Mouse (Mus musculus) lung, postnatal 4 days (tissue): ENCODE results near the gene Arhgef12.
A peak's percentile ranks its signal among the peaks of the same experiment; 100 is the strongest.

Experiments used
- DNase-seq, 2 experiments: peaks; one replicate each; pipeline ENCODE4 v3.0.0; 2021

Arhgef12 gene

DNA sequence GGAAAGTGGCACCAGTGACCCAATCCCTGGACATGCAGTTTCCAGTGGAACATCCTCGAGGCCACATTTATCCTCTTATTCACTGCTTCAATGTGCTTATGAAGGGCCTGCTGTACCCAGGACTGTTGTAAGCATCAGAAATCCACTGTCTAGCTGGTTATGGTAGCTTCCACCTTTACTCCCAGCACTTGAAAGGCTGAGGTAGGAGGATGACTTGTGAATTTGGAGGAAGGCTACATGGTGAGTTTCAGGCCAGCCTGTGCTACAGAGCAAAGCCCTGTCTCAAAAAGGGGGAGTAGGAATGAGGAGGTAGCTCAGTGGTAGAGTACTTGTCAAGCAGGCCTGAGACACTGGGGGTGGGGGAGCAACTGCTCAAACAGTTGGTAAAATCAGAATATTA lies 1.0 kb upstream of the Arhgef12 start:
- no peak for DNase-seq

GRCm38 (mm10) chr9:43107555-43107954 lies 516 bp upstream of the Arhgef12 start:
- no peak for DNase-seq

GRCm38 (mm10) chr9:43106426-43107186 lies 433 bp downstream of the Arhgef12 start:
- peak; percentile 48 to 66 for DNase-seq

GRCm38 (mm10) chr9:43105664-43106361 lies 1.2 kb downstream of the Arhgef12 start:
- peak; percentile 94 to 97 for DNase-seq

GRCm38 (mm10) chr9:43104873-43105663 lies 2.0 kb downstream of the Arhgef12 start:
- peak in 1 of 2 experiments; percentile 45 for DNase-seq

DNA sequence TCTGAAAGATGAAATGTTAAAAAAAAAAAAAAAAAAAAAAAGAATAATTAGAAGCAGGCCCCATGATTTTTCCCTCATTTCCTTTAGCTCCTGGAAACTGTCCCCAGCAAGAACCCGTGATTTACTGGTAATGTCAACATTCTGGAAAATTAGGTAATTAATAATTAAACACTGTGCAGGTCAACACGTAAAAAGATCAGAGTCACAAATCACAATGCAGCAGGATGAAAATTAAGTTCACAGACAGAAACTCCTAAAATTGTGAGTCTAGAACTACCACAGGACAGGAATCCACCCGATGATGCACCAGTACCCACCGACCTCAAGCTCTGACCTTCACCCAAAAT lies 2.5 kb downstream of the Arhgef12 start:
- DNase-seq, result no peak

- no peak for DNase-seq
Observed at GRCm38 (mm10) chr9:43103675-43104299, 3.3 kb downstream of the Arhgef12 start.

- DNase-seq, result no peak
Observed at GRCm38 (mm10) chr9:43102931-43103330, 4.1 kb downstream of the Arhgef12 start.

- no peak for DNase-seq
Observed at GRCm38 (mm10) chr9:43101936-43102595, 5.0 kb downstream of the Arhgef12 start.

GRCm38 (mm10) chr9:43098922-43099321 lies 8.1 kb downstream of the Arhgef12 start:
- DNase-seq, result no peak

- DNase-seq, result no peak
Observed at GRCm38 (mm10) chr9:43097801-43098557, 9.1 kb downstream of the Arhgef12 start.

DNA sequence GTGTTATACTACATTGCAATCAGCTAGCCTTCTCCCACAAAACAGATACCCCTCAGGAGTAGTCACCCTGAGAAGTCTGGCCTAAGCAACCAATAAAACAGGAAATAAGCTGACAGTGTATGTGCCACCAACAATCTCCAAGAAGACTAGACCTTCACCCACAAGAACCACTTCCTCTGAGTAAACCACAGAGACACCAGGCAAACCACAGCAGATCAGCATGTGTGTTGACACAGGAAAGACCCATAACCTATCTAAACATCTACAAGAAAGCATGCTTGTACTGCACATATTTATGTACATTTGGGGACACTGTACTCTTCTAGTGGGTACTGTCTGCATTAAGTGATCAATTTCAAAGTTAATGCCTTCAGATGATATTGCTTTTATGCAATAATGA lies 10.7 kb downstream of the Arhgef12 start:
- no peak for DNase-seq

- no peak for DNase-seq
Observed at GRCm38 (mm10) chr9:43094828-43095227, 12.2 kb downstream of the Arhgef12 start.

DNA sequence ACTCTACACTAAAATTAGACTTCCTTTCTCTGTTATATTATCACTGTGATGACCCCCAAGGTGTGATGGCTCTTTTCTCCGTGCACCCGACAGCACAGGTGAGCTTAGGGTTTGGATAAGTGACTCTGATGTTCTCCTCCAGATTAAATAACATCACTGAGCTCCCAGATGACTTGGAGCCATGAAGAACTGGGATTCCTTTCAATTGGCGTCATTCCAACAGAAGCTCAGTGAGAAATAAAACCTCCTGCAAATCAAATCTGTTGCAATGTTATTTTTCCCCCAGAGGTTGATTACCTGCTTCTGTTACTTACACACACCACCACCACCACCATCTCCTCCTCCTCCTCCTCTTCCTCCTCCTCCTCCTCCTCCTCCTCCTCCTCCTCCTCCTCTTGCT lies 13.2 kb downstream of the Arhgef12 start:
- DNase-seq, result no peak

DNA sequence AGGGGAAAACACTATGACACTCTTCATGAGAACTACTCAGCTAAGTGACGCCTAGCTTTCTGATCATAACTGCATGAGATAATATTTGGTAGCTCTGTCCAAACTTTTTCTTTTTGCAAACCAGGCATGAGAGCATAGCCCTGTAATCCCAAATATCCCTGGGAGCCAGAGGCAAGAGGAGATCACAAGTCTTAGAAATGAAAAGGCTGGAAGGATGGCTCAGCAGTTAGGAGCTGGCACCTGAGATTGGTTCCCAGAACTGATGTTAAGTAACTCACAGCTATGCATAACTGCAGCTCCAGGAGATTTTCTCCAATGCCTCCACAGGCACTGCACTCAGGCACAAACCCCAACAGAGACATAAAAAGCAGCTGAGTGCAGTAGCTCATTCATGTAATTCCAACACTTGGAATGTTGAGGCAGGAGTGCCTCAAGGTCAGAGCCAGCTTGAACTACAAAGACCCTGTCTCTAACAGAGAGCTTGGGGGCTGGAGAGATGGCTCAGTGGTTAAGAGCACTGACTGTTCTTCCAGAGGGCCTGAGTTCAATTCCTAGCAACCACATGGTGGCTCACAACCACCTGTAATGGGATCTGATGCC lies 21.3 kb downstream of the Arhgef12 start:
- DNase-seq, result no peak

DNA sequence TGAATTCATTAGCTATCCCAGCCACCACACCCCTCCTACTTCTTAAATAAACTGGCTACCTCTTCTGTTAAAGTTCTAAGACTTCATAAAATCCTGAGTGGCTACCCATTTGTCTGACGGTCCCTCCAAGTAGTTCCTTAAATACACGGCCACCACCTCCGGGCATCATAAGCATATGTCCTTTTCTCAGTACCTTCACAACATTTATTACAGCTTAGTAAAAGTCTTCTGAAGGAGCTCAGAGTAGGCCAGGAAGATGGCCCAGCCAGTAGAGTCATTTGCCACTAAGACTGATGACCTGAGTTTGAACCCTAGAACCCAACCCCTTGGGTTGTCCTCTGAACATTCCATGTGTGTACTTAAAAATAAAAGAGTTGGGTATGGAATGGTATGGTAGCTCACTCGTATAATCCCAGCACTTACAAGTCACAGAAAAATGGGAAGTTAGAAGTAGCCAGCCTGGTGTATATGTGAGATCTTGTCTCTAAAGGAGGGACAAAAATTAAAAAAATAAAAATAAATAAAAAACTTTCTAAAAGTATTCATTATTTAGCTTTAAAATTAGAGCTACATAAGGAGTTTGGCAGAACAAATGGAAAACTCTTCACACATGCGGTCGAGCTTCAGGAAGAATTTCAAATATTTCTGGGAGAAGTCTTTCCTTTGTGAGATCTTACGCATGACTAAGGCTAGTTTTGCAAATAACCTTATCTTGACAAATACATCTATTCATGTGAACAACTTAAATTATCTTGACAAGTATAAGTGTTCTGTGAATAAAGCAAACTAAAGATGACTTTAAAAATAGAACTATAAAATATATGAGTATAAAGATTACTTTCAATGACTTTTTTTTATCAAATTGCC lies 22.3 kb downstream of the Arhgef12 start:
- no peak for DNase-seq

DNA sequence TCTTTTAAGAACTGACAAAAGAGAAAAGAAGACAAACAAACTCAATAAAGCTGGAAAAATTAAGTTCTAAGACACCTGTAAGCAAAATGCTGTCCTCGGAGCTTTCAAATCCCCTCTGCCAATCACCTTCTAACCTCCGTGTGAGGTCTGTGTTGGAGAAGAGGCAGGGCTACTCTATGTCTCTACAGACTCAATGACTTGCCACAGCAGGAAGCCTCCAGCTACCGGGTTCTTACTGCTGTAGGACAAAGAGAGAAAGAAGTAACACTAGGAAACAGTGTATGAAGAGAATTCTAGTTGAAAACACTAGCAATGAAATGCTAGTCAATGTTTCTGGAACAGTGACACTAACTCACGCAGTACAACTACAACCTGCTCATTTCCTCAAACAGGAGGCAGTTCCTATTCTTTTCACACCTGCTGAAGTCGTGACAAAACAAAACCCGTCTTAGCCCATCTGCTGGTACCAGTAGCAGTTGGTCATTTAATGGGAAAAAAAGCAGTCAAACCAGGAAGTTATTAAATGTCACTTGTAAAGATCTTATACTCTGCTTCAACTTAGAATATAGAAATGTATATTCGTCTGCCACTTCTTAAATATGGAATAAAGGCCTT lies 23.5 kb downstream of the Arhgef12 start:
- DNase-seq, result no peak

- no peak for DNase-seq
Observed at GRCm38 (mm10) chr9:43078711-43079110, 28.3 kb downstream of the Arhgef12 start.

- no peak for DNase-seq
Observed at GRCm38 (mm10) chr9:43076163-43076562, 30.9 kb downstream of the Arhgef12 start.

- DNase-seq, result no peak
Observed at GRCm38 (mm10) chr9:43074611-43075010, 32.4 kb downstream of the Arhgef12 start.
